Comparison of ENCODE assay signal across 9 mouse cellular contexts in the genomic region with DNA sequence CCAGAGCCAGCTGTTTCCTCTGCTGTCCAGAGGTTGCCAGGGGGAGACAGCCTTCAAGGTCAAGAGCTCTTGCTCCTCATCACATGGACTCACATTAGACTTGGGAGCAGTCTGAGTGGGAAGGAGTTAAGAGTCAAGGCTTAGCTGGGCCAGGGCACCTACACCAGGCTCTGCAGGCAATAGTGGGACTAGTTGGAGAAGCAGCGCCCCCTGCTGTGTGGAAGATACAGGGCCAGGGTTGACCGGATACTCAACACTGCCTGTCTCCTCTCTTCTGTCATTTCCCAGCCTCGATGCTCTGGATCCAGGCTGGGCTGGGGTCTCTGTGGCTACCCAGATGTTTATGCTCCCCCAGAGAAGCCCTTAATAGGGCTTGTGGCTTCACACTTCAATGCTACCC. TPM values are rescaled to one million over a fixed set of nuclear protein-coding genes. Genes with fewer than 3 reads are reported as not detected.
A peak's percentile ranks its signal among the peaks of the same experiment; 100 is the strongest.
DNase-seq lines count a peak whose midpoint lies in the region; ATAC-seq and TF ChIP-seq lines count a peak whose summit lies in the region.
"Had no signal": no experiment of that assay in that cellular context is flagged by ENCODE, and none has a peak within 500 bp of the region (broad histone marks: within the 10 kb centered on the region; RNA-seq: fewer than 3 reads in every experiment).

No protein-coding gene starts in this region.

- H3K4me1 ChIP-seq in intestine, postnatal 0 days (replicated peaks; ENCODE audit: control insufficient read depth, insufficient read depth, low read length) = no peaks in the 10 kb centered on the region
- peaks cover 24% of the 10 kb centered on the region for H3K4me1 ChIP-seq in intestine, embryonic 15.5 days (replicated peaks)
- H3K4me1 ChIP-seq in ES-Bruce4 (ENCODE audit: control insufficient read depth, insufficient read depth, low read length) = peaks cover 2% of the 10 kb centered on the region
- peaks cover 46% of the 10 kb centered on the region for H3K4me1 ChIP-seq in limb, embryonic 11.5 days (ENCODE audit: control insufficient read depth, insufficient read depth, low read length)
- H3K4me1 ChIP-seq in hindbrain, embryonic 13.5 days (replicated peaks) = peaks cover 23% of the 10 kb centered on the region

- 14% methylated on average over 3 of the region's 3 CpGs for WGBS in intestine, postnatal 0 days
- WGBS in intestine, embryonic 15.5 days = 6% methylated on average over 3 of the region's 3 CpGs
- WGBS in limb, embryonic 11.5 days = 12% methylated on average over 3 of the region's 3 CpGs
- 34% methylated on average over 3 of the region's 3 CpGs for WGBS in hindbrain, embryonic 13.5 days

- peak; percentile 83 for TF ChIP-seq CTCF in intestine, postnatal 0 days (IDR thresholded peaks at IDR 0.05; ENCODE audit: low read depth)
- TF ChIP-seq CTCF in ES-Bruce4 (IDR thresholded peaks at IDR 0.05; ENCODE audit: low read depth, low read length) = peak; percentile 87

- no peaks in the 10 kb centered on the region for H3K27me3 ChIP-seq in intestine, postnatal 0 days (replicated peaks; ENCODE audit: control insufficient read depth, insufficient read depth, low read length)
- H3K27me3 ChIP-seq in intestine, embryonic 15.5 days (replicated peaks) = no peaks in the 10 kb centered on the region
- H3K27me3 ChIP-seq in ES-Bruce4 (ENCODE audit: control insufficient read depth, insufficient read depth, low read length, poor library complexity, severe bottlenecking) = no peaks in the 10 kb centered on the region
- H3K27me3 ChIP-seq in limb, embryonic 11.5 days (ENCODE audit: control insufficient read depth, insufficient read depth, low read length) = no peaks in the 10 kb centered on the region
- H3K27me3 ChIP-seq in hindbrain, embryonic 13.5 days = peaks cover 28% of the 10 kb centered on the region
- H3K27me3 ChIP-seq: lung, embryonic 15.5 days had no signal

- H3K9me3 ChIP-seq in intestine, postnatal 0 days (ENCODE audit: control insufficient read depth) = no peaks in the 10 kb centered on the region
- no peaks in the 10 kb centered on the region for H3K9me3 ChIP-seq in intestine, embryonic 15.5 days
- H3K9me3 ChIP-seq in ES-Bruce4 (replicated peaks; ENCODE audit: control insufficient read depth, insufficient read depth, low read length, poor library complexity, severe bottlenecking) = no peaks in the 10 kb centered on the region
- no peaks in the 10 kb centered on the region for H3K9me3 ChIP-seq in limb, embryonic 11.5 days (ENCODE audit: control insufficient read depth, low read length)
- H3K9me3 ChIP-seq in hindbrain, embryonic 13.5 days = no peaks in the 10 kb centered on the region
- H3K9me3 ChIP-seq: lung, embryonic 15.5 days had no signal

- no peak for TF ChIP-seq POLR2A in ES-Bruce4 (IDR thresholded peaks at IDR 0.05; ENCODE audit: insufficient read depth, low read length)

- ATAC-seq in intestine, postnatal 0 days = 0 out of 2 replicates have a peak, but pooled peaks have one; percentile 28
- ATAC-seq in intestine, embryonic 15.5 days = no peak
- no peak for ATAC-seq in limb, embryonic 11.5 days (ENCODE audit: insufficient number of reproducible peaks, low FRiP score, low TSS enrichment, low read depth)
- ATAC-seq in hindbrain, embryonic 13.5 days (ENCODE audit: low FRiP score) = no peak

- no peak overlapping the region for H3K4me3 ChIP-seq in intestine, postnatal 0 days (ENCODE audit: low read depth, low read length)
- H3K4me3 ChIP-seq in intestine, embryonic 15.5 days (replicated peaks) = no peak overlapping the region
- no peak overlapping the region for H3K4me3 ChIP-seq in ES-Bruce4 (ENCODE audit: low read depth, low read length)
- no peak overlapping the region for H3K4me3 ChIP-seq in limb, embryonic 11.5 days (ENCODE audit: low read depth, low read length)
- no peak overlapping the region for H3K4me3 ChIP-seq in hindbrain, embryonic 13.5 days
- H3K4me3 ChIP-seq: lung, embryonic 15.5 days had no signal

- H3K9ac ChIP-seq in intestine, postnatal 0 days (ENCODE audit: low read depth, low read length) = no peak overlapping the region
- H3K9ac ChIP-seq in intestine, embryonic 15.5 days = no peak overlapping the region
- H3K9ac ChIP-seq in ES-Bruce4 (ENCODE audit: low read depth, poor library complexity, severe bottlenecking) = no peak overlapping the region
- H3K9ac ChIP-seq in limb, embryonic 11.5 days (ENCODE audit: low read length) = no peak overlapping the region
- H3K9ac ChIP-seq in hindbrain, embryonic 13.5 days = no peak overlapping the region
- H3K9ac ChIP-seq: lung, embryonic 15.5 days had no signal

- DNase-seq in adrenal gland, postnatal 25 days = peak; percentile 67
- peak; percentile 37 to 60 for DNase-seq in heart, postnatal 36 days
- DNase-seq in limb, embryonic 11.5 days (ENCODE audit: low spot score) = peak; percentile 70
- DNase-seq in spleen, postnatal 4 days (ENCODE audit: low spot score in 2 of 2) = peak; percentile 35 to 80

- intact Hi-C loops in heart, postnatal 36 days (cut with DNase I) = no loop called here

- TF ChIP-seq EP300 in ES-Bruce4 (IDR thresholded peaks at IDR 0.05; ENCODE audit: insufficient read depth, low read depth, low read length) = no peak

- no peak overlapping the region for H3K27ac ChIP-seq in intestine, postnatal 0 days (ENCODE audit: low read depth, low read length)
- no peak overlapping the region for H3K27ac ChIP-seq in intestine, embryonic 15.5 days
- H3K27ac ChIP-seq in ES-Bruce4 (ENCODE audit: insufficient read depth, low read length) = no peak overlapping the region
- H3K27ac ChIP-seq in limb, embryonic 11.5 days (replicated peaks; ENCODE audit: low read depth, low read length) = 0 out of 2 replicates have a peak overlapping the region, but pooled peaks have one; percentile 61
- H3K27ac ChIP-seq in hindbrain, embryonic 13.5 days = no peak overlapping the region
- H3K27ac ChIP-seq: lung, embryonic 15.5 days had no signal

- no peaks in the 10 kb centered on the region for H3K36me3 ChIP-seq in intestine, postnatal 0 days (ENCODE audit: control insufficient read depth, insufficient read depth)
- no peaks in the 10 kb centered on the region for H3K36me3 ChIP-seq in intestine, embryonic 15.5 days
- no peaks in the 10 kb centered on the region for H3K36me3 ChIP-seq in ES-Bruce4 (ENCODE audit: control insufficient read depth, insufficient read depth, low read length, poor library complexity, severe bottlenecking)
- no peaks in the 10 kb centered on the region for H3K36me3 ChIP-seq in limb, embryonic 11.5 days (ENCODE audit: control insufficient read depth, insufficient read depth, low read length)
- peaks cover 12% of the 10 kb centered on the region for H3K36me3 ChIP-seq in hindbrain, embryonic 13.5 days
- H3K36me3 ChIP-seq: lung, embryonic 15.5 days had no signal

- no peak overlapping the region for H3K4me2 ChIP-seq in intestine, postnatal 0 days (replicated peaks; ENCODE audit: low read depth)
- no peak overlapping the region for H3K4me2 ChIP-seq in intestine, embryonic 15.5 days (replicated peaks)
- H3K4me2 ChIP-seq in limb, embryonic 11.5 days (ENCODE audit: low read depth, severe bottlenecking) = no peak overlapping the region
- no peak overlapping the region for H3K4me2 ChIP-seq in hindbrain, embryonic 13.5 days
- H3K4me2 ChIP-seq: lung, embryonic 15.5 days had no signal

RNA-seq across cellular contexts. Expression of gene Myrf, which starts 3.6 kb away (rescaled TPM):
- 4.1 and 4.5 TPM in 2 replicates for polyA plus RNA-seq in intestine, postnatal 0 days (2015; fragmentation: Nextera tagmentation; extraction: Ambion mirVana)
- 12.0 and 14.4 TPM in 2 replicates for polyA plus RNA-seq in intestine, embryonic 15.5 days (2015; fragmentation: Nextera tagmentation; extraction: Ambion mirVana)
- 15.0 and 15.9 TPM in 2 replicates for polyA plus RNA-seq in ES-Bruce4 (2011; ENCODE audit: insufficient read depth, insufficient read length, low read depth, missing spikeins)
- total RNA-seq in adrenal gland, postnatal 25 days (2021) = 0.67 and 1.4 TPM in 2 replicates
- 1 to 10 TPM; 5.9 to 7.3 TPM for total RNA-seq in heart, postnatal 36 days (2021)
- 4.4 and 4.6 TPM in 2 replicates for polyA plus RNA-seq in limb, embryonic 11.5 days (2014; fragmentation: Nextera tagmentation; extraction: Ambion mirVana)
- polyA plus RNA-seq in hindbrain, embryonic 13.5 days (2015; fragmentation: Nextera tagmentation; extraction: Ambion mirVana) = 0.44 and 0.50 TPM in 2 replicates

RNA-seq across cellular contexts. Expression of gene Fen1, which starts 40.2 kb away (rescaled TPM):
- polyA plus RNA-seq in intestine, postnatal 0 days (2015; fragmentation: Nextera tagmentation; extraction: Ambion mirVana) = 30.4 and 33.0 TPM in 2 replicates
- 92.2 and 97.4 TPM in 2 replicates for polyA plus RNA-seq in intestine, embryonic 15.5 days (2015; fragmentation: Nextera tagmentation; extraction: Ambion mirVana)
- polyA plus RNA-seq in ES-Bruce4 (2011; ENCODE audit: insufficient read depth, insufficient read length, low read depth, missing spikeins) = 36.1 and 40.5 TPM in 2 replicates
- total RNA-seq in adrenal gland, postnatal 25 days (2021) = 16.9 and 17.9 TPM in 2 replicates
- total RNA-seq in heart, postnatal 36 days (2021) = 1 to 10 TPM; 4.7 TPM
- polyA plus RNA-seq in limb, embryonic 11.5 days (2014; fragmentation: Nextera tagmentation; extraction: Ambion mirVana) = 135 and 140 TPM in 2 replicates
- 34.4 and 34.9 TPM in 2 replicates for polyA plus RNA-seq in hindbrain, embryonic 13.5 days (2015; fragmentation: Nextera tagmentation; extraction: Ambion mirVana)

RNA-seq across cellular contexts. Expression of gene Tmem258, which starts 40.4 kb away (rescaled TPM):
- polyA plus RNA-seq in intestine, postnatal 0 days (2015; fragmentation: Nextera tagmentation; extraction: Ambion mirVana) = 339 and 369 TPM in 2 replicates
- polyA plus RNA-seq in intestine, embryonic 15.5 days (2015; fragmentation: Nextera tagmentation; extraction: Ambion mirVana) = 470 and 520 TPM in 2 replicates
- 290 and 300 TPM in 2 replicates for polyA plus RNA-seq in ES-Bruce4 (2011; ENCODE audit: insufficient read depth, insufficient read length, low read depth, missing spikeins)
- 141 and 171 TPM in 2 replicates for total RNA-seq in adrenal gland, postnatal 25 days (2021)
- total RNA-seq in heart, postnatal 36 days (2021) = 100 to 1,000 TPM; 173 to 180 TPM
- polyA plus RNA-seq in limb, embryonic 11.5 days (2014; fragmentation: Nextera tagmentation; extraction: Ambion mirVana) = 419 and 442 TPM in 2 replicates
- 386 and 403 TPM in 2 replicates for polyA plus RNA-seq in hindbrain, embryonic 13.5 days (2015; fragmentation: Nextera tagmentation; extraction: Ambion mirVana)
